Comparison of ENCODE assay signal across 22 mouse cellular contexts in the genomic region with DNA sequence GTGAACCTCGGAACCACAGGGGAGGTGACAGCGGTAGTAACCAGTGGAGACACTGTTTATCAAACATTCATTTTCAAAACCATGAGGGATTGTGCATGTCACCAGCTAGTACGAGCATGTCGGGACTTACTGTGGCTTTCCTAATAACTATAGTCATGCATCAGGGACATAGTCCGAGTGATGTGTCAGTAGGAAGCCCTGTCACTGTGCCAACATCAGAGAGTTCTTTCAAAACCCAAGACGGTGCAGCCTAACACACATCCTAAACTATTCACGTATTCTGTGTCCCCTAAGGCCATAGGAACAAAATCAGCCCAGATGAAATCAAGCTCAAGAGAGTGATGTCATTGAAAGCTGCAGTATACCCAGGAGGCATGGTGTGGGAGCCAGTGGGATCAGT.
DNase-seq lines count a peak whose midpoint lies in the region; ATAC-seq and TF ChIP-seq lines count a peak whose summit lies in the region.
"Had no signal": no experiment of that assay in that cellular context is flagged by ENCODE, and none has a peak within 500 bp of the region (broad histone marks: within the 10 kb centered on the region; RNA-seq: fewer than 3 reads in every experiment).

No protein-coding gene starts in this region.

- H3K4me1 ChIP-seq in lung, postnatal 0 days (ENCODE audit: insufficient read depth, low read depth, low read length) = no peaks in the 10 kb centered on the region
- H3K4me1 ChIP-seq in stomach, embryonic 16.5 days (ENCODE audit: control insufficient read depth, insufficient read depth, low read length) = peaks cover 5% of the 10 kb centered on the region
- no peaks in the 10 kb centered on the region for H3K4me1 ChIP-seq in stomach, postnatal 0 days (replicated peaks; ENCODE audit: control insufficient read depth, insufficient read depth)
- H3K4me1 ChIP-seq in intestine, postnatal 0 days (replicated peaks; ENCODE audit: control insufficient read depth, insufficient read depth, low read length) = no peaks in the 10 kb centered on the region

- 72% methylated on average over 7 of the region's 7 CpGs for WGBS in lung, postnatal 0 days
- 74% methylated on average over 7 of the region's 7 CpGs for WGBS in stomach, embryonic 16.5 days
- WGBS in stomach, postnatal 0 days = 57% methylated on average over 7 of the region's 7 CpGs
- 83% methylated on average over 7 of the region's 7 CpGs for WGBS in intestine, postnatal 0 days

- TF ChIP-seq CTCF in lung, postnatal 0 days (IDR thresholded peaks at IDR 0.05) = no peak
- TF ChIP-seq CTCF in stomach, postnatal 0 days (IDR thresholded peaks at IDR 0.05; ENCODE audit: low read depth) = no peak
- no peak for TF ChIP-seq CTCF in intestine, postnatal 0 days (IDR thresholded peaks at IDR 0.05; ENCODE audit: low read depth)

- TF ChIP-seq EP300 in lung, postnatal 0 days (IDR thresholded peaks at IDR 0.05) = no peak
- no peak for TF ChIP-seq EP300 in stomach, postnatal 0 days (optimal IDR thresholded peaks at IDR 0.05)

- no peak overlapping the region for H3K9ac ChIP-seq in lung, postnatal 0 days (replicated peaks; ENCODE audit: low read depth)
- H3K9ac ChIP-seq in stomach, embryonic 16.5 days (ENCODE audit: low read length) = no peak overlapping the region
- no peak overlapping the region for H3K9ac ChIP-seq in stomach, postnatal 0 days (ENCODE audit: low read length)
- no peak overlapping the region for H3K9ac ChIP-seq in intestine, postnatal 0 days (ENCODE audit: low read depth, low read length)

- no peak overlapping the region for H3K27ac ChIP-seq in lung, postnatal 0 days (ENCODE audit: low read length)
- H3K27ac ChIP-seq in stomach, embryonic 16.5 days (ENCODE audit: low read length) = no peak overlapping the region
- no peak overlapping the region for H3K27ac ChIP-seq in stomach, postnatal 0 days (replicated peaks)
- no peak overlapping the region for H3K27ac ChIP-seq in intestine, postnatal 0 days (ENCODE audit: low read depth, low read length)

- no peaks in the 10 kb centered on the region for H3K27me3 ChIP-seq in lung, postnatal 0 days (replicated peaks; ENCODE audit: insufficient read depth, low read length)
- no peaks in the 10 kb centered on the region for H3K27me3 ChIP-seq in stomach, embryonic 16.5 days (ENCODE audit: control insufficient read depth, insufficient read depth, low read length)
- H3K27me3 ChIP-seq in stomach, postnatal 0 days (ENCODE audit: control insufficient read depth, insufficient read depth, low read length) = no peaks in the 10 kb centered on the region
- no peaks in the 10 kb centered on the region for H3K27me3 ChIP-seq in intestine, postnatal 0 days (replicated peaks; ENCODE audit: control insufficient read depth, insufficient read depth, low read length)
- H3K27me3 ChIP-seq: CH12.LX, Patski had no signal

- no peaks in the 10 kb centered on the region for H3K9me3 ChIP-seq in lung, postnatal 0 days (ENCODE audit: low read length)
- H3K9me3 ChIP-seq in stomach, embryonic 16.5 days (replicated peaks; ENCODE audit: control insufficient read depth, low read length) = no peaks in the 10 kb centered on the region
- no peaks in the 10 kb centered on the region for H3K9me3 ChIP-seq in stomach, postnatal 0 days (ENCODE audit: control insufficient read depth, low read length)
- no peaks in the 10 kb centered on the region for H3K9me3 ChIP-seq in intestine, postnatal 0 days (ENCODE audit: control insufficient read depth)

- no peak overlapping the region for H3K4me2 ChIP-seq in lung, postnatal 0 days (replicated peaks; ENCODE audit: low read depth, low read length)
- H3K4me2 ChIP-seq in stomach, embryonic 16.5 days (ENCODE audit: low read depth, low read length) = no peak overlapping the region
- no peak overlapping the region for H3K4me2 ChIP-seq in stomach, postnatal 0 days (replicated peaks; ENCODE audit: low read depth)
- no peak overlapping the region for H3K4me2 ChIP-seq in intestine, postnatal 0 days (replicated peaks; ENCODE audit: low read depth)

- peak; percentile 28 for DNase-seq in lung, postnatal 0 days (ENCODE audit: low spot score)
- DNase-seq in lung, postnatal 4 days = no peak
- no peak for DNase-seq in stomach, postnatal 0 days (ENCODE audit: low spot score)
- peak; percentile 51 for DNase-seq in fat pad, adult 2 months (ENCODE audit: extremely low read depth, low read depth, low spot score)
- DNase-seq in gonadal fat pad, adult 2 months (ENCODE audit: low read depth) = peak; percentile 58
- DNase-seq: adrenal gland, adult 2 months; adrenal gland, adult 8-10 months; adrenal gland, postnatal 10 days; adrenal gland, postnatal 14 days; adrenal gland, postnatal 25 days; adrenal gland, postnatal 36 days; B cell, adult 2 months; cerebellum, adult 11 months; cerebellum, adult 11-12 months had no signal

- no peak for ATAC-seq in lung, postnatal 0 days
- 0 out of 2 replicates have a peak, but pooled peaks have one; percentile 17 for ATAC-seq in stomach, embryonic 16.5 days (ENCODE audit: insufficient read depth, low FRiP score)
- no peak for ATAC-seq in stomach, postnatal 0 days (ENCODE audit: low FRiP score, low TSS enrichment)
- ATAC-seq in intestine, postnatal 0 days = no peak
- no peak for ATAC-seq in erythroid progenitor cell, adult 5-6 weeks (replicated peaks; ENCODE audit: low FRiP score, poor library complexity, severe bottlenecking)
- ATAC-seq: activated CD4-positive, CD25-positive, alpha-beta regulatory T cell, adult 4 months; CD4-positive, CD25-positive, alpha-beta regulatory T cell, adult 4 months; Patski had no signal

- no peak overlapping the region for H3K4me3 ChIP-seq in lung, postnatal 0 days (ENCODE audit: low read depth, low read length)
- no peak overlapping the region for H3K4me3 ChIP-seq in stomach, embryonic 16.5 days (replicated peaks; ENCODE audit: low read length)
- no peak overlapping the region for H3K4me3 ChIP-seq in stomach, postnatal 0 days (ENCODE audit: low read depth, low read length)
- H3K4me3 ChIP-seq in intestine, postnatal 0 days (ENCODE audit: low read depth, low read length) = no peak overlapping the region

- H3K36me3 ChIP-seq in lung, postnatal 0 days (ENCODE audit: insufficient read depth, low read length) = no peaks in the 10 kb centered on the region
- H3K36me3 ChIP-seq in stomach, embryonic 16.5 days (ENCODE audit: control insufficient read depth, insufficient read depth, low read length) = no peaks in the 10 kb centered on the region
- H3K36me3 ChIP-seq in stomach, postnatal 0 days (ENCODE audit: control insufficient read depth, insufficient read depth, low read length) = no peaks in the 10 kb centered on the region
- no peaks in the 10 kb centered on the region for H3K36me3 ChIP-seq in intestine, postnatal 0 days (ENCODE audit: control insufficient read depth, insufficient read depth)
- H3K36me3 ChIP-seq: G1E had no signal

Comparison
In these comparisons a context has a peak if more than half of its experiments do, and no peak if none do; other contexts are left out.
1. DNase-seq: peak in lung, postnatal 0 days (single experiment), fat pad, adult 2 months (single experiment) and gonadal fat pad, adult 2 months (single experiment); none in lung, postnatal 4 days (0 of 2) and stomach, postnatal 0 days (single experiment).